Mouse (Mus musculus): ENCODE measurements at regions not wholly inside any gene's neighbourhood (a gene's known extent, or its start where the extent isn't known, plus 50 kb on each side); places are given as distances from the start of the nearest gene placed in this dataset.
A peak's percentile ranks its signal among the peaks of the same experiment; 100 is the strongest.

DNA sequence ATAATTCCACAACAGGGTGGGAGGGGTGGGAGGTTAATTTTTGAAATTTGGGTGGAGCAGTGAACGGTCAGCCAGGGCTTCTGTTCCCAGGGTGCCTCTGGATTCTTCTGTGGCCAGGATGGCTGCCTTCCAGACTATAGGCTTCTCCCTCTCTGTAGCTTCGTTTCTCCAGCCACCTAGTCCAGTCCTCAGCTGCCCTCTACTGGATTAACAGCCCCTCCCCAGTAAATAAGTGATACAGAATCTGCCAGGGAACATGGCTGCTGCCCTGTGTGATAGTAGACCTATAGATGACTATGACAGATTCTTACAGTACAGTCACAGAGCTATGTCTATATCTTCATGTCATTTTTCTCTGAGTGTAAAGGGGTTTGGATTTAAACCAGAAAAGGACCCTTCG is 127.5 kb upstream of the Prok2 start:
- no peak for DNase-seq (ENCODE audit: extremely low spot score in 1 of 2, low spot score in 1 of 2)

DNA sequence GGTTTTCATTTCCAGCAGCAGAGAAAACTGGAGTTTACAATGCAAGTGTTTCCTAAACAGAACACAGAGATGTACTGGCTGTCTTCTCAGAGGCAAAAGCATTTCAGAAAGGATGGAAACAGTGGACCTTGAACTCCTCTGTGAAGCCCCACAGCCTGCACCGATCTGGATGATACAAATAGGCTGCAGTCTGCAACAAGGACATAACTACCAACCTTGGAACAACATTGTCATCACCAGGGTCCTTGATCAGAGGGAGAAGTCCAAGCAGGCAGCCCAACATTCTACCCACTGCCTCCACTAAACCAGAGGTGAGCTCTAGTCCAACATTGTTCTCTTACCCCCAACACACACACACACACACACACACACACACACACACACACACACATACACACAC is 124.5 kb upstream of the Prok2 start:
- DNase-seq (ENCODE audit: extremely low spot score in 1 of 2, low spot score in 1 of 2): no peak

DNA sequence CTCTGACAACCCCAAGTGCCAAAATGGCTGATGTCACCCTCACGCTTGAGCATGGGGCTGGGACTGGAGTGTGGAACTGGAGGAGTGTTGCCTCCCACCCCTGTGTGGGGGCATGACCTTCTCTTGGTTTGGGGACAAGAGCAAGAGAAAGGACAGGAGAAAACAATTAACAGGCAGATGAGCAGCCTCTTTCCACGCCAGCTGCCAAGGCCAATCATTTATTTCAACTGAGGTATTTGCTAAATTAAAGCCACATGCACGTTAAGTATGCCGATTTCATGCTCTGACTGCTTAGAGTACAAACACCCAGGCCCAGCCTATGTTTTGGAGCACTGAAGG is 119.3 kb upstream of the Prok2 start:
- DNase-seq (ENCODE audit: extremely low spot score in 1 of 2, low spot score in 1 of 2): no peak

- DNase-seq (ENCODE audit: extremely low spot score in 1 of 2, low spot score in 1 of 2): no peak
Observed at GRCm38 (mm10) chr6:99844775-99845507, 118.7 kb upstream of the Prok2 start.

DNA sequence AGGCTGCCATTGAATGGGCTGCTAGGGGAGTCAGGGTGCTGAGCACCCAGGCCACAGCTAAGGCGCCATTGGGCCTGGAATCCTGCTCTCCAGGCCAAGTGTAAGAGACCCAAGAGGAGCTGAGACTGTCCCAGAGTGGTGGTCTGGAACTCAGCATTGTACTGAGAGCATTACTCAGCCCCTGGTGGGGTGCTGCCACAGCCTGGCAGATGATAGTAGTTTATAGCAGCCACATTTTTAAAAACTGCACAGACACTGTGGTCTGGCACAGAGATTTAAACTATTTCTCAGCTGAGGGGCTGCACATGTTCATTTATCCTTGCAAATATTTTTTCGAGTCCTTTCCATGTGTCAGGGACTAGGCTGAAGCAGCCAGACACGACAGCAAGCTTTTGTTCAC is 117.3 kb upstream of the Prok2 start:
- DNase-seq (ENCODE audit: extremely low spot score in 1 of 2, low spot score in 1 of 2): no peak

GRCm38 (mm10) chr6:99842723-99843122 is 116.5 kb upstream of the Prok2 start:
- DNase-seq (ENCODE audit: extremely low spot score in 1 of 2, low spot score in 1 of 2): no peak

DNA sequence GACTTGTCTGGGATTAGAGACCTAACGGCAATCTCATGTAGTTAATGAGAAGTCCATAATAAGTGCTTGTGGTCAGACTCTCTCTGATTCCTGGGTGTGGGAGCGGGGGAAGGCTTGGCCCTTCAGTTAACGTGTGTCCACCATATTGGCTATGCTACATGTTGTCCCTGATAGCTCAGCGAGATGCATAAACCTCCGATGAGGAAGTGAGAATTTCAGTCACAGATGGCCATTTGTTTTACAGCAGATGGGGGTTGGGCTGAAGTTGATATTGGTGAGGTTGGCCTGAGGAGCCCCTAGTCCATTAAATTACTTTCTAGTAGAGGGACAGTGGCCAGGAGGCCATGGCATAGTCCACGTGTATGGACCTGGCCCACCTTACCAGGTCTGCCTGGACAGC is 114.6 kb upstream of the Prok2 start:
- DNase-seq (ENCODE audit: extremely low spot score in 1 of 2, low spot score in 1 of 2): no peak

DNA sequence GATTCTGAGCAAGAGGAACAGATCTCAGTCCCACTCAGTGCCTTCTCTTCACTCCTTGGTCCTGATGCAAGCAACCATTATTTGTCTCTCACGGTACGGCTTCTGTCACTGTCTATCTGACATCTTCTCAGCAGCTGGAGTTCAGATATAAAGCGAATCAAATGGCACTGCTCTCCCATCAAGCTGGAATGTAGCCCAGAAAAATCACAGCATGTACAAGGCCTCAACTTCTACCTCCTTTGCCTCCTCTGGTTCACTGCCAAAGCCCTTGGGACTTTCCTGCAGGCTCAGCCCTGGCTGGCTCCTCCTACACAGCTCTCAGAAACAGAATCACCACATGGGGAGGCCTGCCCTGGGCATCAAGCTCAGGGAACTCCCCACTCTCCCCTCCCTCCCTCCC is 107.1 kb upstream of the Prok2 start:
- no peak for DNase-seq (ENCODE audit: extremely low spot score in 1 of 2, low spot score in 1 of 2)

GRCm38 (mm10) chr6:99827625-99828024 is 101.4 kb upstream of the Prok2 start:
- no peak for DNase-seq (ENCODE audit: extremely low spot score in 1 of 2, low spot score in 1 of 2)

DNA sequence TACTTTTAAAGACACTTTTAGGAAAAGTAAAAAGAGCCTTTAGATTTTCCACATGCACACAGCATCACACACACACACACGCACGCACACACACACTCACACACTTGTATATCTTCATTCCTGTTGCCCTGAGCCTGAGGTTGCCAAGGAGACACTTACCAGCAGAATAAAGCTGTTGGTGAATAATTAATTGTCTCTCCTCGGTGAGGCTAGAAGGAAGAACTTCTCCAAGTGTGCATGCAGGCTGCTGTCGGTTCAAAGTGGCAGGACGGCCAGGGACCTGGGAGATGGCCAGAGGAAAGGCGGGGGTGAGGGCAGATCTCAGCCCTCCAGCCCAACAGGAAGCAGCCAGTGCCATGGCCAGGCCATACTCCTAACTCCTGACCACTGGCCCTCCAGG is 98.6 kb upstream of the Prok2 start:
- no peak for DNase-seq (ENCODE audit: extremely low spot score in 1 of 2, low spot score in 1 of 2)

DNA sequence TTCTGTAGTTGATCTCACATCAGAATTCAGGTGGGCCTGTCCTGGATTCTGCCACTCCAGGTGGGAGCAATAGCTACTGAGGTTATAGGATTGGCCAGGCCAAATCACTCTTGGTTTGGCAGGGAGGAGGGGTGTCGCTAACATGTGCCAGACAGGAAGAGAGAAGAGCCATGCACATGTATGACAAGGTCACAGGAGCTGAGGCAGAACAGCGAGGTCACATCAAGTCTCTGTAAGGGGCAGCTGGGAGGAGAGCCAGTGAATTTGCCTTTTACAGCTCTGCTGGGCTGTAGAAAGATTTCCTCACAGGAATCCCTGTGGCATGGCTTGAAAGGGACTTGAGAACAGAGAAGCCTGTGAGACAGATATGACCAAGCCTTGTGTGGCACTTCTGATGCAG is 96.3 kb upstream of the Prok2 start:
- DNase-seq (ENCODE audit: extremely low spot score in 1 of 2, low spot score in 1 of 2): no peak

DNA sequence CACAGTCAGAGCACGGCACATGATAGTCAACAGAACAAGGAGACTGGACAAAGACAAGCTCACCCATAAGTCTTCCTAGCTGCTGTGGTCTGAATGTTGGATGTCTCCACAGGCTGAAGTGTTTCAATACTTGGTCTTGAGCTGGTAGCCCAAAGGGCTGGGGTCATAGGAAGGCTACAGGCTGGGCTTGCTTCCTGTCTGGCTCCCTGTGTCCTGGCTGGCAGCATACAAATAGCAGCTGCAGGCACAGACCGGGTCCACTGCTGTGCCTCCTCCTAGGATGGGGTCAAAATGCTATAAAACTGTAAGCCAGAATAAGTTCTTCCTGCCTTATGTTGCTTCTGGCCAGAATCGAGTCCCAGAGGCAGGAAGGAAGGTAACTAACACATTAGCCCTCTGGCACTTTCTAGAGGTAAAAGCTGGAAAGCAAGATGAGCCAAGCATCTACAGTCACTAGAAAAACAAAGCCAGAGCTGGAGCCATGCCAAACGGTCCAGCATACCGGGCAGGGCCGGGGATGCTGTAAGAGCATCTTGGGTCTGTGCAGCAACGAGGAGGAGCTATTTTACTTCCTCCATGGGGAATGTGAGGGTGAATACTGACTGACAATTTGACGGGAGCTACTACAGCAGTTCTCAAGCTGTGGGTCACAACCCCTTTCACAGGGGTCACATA is 93.2 kb upstream of the Prok2 start:
- no peak for DNase-seq (ENCODE audit: extremely low spot score in 1 of 2, low spot score in 1 of 2)

GRCm38 (mm10) chr6:99818486-99818885 is 92.3 kb upstream of the Prok2 start:
- DNase-seq (ENCODE audit: extremely low spot score in 1 of 2, low spot score in 1 of 2): no peak

DNA sequence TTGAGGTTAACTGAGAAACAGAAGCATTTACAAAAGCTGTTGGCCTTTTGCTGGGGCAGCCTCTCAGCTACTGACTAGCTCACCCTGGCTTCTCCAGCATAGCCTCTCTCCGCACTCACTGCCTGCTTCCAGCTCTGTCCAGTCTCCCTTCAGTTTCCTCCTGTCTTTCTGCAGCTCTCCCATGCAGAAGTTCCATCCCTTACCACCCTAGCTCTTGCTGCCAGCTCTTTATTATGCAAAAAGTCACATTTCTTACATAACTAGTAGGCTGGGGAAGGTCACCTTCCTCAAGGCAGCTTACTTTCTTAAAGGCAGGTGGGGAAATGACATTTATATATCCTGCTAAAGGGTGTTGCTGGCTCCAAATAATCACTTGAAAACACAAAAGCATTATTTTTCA is 91.1 kb upstream of the Prok2 start:
- no peak for DNase-seq (ENCODE audit: extremely low spot score in 1 of 2, low spot score in 1 of 2)

GRCm38 (mm10) chr6:99813102-99813501 is 86.9 kb upstream of the Prok2 start:
- no peak for DNase-seq (ENCODE audit: extremely low spot score in 1 of 2, low spot score in 1 of 2)

DNA sequence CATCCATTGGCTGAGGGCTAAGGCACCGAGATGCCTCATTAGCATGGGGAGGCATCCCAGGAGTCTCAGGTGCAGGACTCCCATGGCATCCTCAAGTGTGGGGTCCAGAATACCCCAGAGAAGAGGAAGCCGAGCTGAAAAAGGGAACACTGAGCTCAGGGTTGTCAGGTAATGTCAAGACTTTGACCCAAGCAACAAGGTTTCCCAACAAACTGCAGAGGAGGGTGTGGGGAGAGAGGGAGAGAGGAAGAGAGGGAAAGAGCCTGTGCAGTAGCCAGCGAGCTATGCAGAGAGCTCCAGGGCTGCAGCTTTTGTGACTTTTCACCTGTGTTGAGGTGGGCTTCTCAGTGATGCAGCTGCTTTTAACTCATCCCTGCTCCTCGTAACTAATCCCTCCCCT is 85.7 kb upstream of the Prok2 start:
- no peak for DNase-seq (ENCODE audit: extremely low spot score in 1 of 2, low spot score in 1 of 2)

- DNase-seq (ENCODE audit: extremely low spot score in 1 of 2, low spot score in 1 of 2): peak in 1 of 2 experiments; percentile 17
Observed at GRCm38 (mm10) chr6:99810974-99811798, 85.0 kb upstream of the Prok2 start.

- DNase-seq (ENCODE audit: extremely low spot score in 1 of 2, low spot score in 1 of 2): no peak
Observed at GRCm38 (mm10) chr6:99804905-99805245, 78.7 kb upstream of the Prok2 start.

GRCm38 (mm10) chr6:99803983-99804904 is 78.1 kb upstream of the Prok2 start:
- peak; percentile 99 to 100 for DNase-seq (ENCODE audit: extremely low spot score in 1 of 2, low spot score in 1 of 2)

- no peak for DNase-seq (ENCODE audit: extremely low spot score in 1 of 2, low spot score in 1 of 2)
Observed at GRCm38 (mm10) chr6:99800919-99801318, 74.7 kb upstream of the Prok2 start.

DNA sequence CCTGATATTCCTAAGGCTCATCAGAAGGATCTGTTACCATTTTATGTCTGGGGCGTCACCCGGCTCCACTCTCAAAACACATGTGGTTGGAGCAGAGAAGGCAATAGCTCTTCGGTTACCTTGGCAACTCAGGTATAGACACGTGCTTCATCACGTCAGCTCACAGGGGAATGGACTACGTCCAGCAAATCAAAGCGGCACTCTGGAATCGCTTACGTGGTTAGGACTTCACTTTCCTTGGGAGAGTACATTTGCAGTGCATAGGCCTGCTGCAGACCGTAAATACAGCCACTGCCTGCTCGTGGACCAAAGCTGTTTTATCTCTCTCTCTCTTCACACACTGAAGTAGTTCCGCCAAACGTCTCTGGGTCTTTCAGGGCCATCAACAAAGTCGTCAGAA is 74.1 kb upstream of the Prok2 start:
- no peak for DNase-seq (ENCODE audit: extremely low spot score in 1 of 2, low spot score in 1 of 2)

All from layer of hippocampus, postnatal 25 days (tissue).